Mouse (Mus musculus): ENCODE results near the gene Angel1. TPM values are rescaled to one million over a fixed set of nuclear protein-coding genes. Genes with fewer than 3 reads are reported as not detected.

Gene Angel1
- polyA plus RNA-seq, 2 experiments: 10.8 to 14.2 TPM

DNA sequence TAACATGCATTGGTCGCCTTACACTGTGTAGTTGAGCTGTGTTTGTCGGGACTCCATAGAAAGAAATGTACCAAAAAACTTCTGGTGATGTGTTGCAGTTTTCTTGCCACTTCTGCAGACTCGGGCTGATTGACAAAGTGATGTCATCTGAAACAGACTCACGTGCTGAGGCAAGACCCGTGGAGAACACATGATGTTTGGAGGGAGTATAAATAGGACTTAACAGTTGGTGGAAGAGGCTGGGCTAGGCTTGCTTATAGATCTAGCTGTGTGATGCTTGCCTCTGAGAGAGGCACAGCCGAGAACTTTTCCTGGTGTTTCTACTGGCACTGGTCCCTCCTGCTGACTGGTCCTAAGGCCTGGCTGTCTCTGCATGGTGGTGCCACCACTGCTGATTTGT, 37.8 kb upstream of the Angel1 start:
- no peak overlapping the region for H3K4me3 ChIP-seq (replicated peaks; ENCODE audit: low read length)
- no peak overlapping the region for H3K4me2 ChIP-seq (replicated peaks; ENCODE audit: low read depth, low read length, severe bottlenecking)
- no peak overlapping the region for H3K27ac ChIP-seq (replicated peaks; ENCODE audit: low read depth, low read length)
- H3K9me3 ChIP-seq (ENCODE audit: control insufficient read depth, low read length): no peaks in the 10 kb centered on the region
- DNase-seq (ENCODE audit: low spot score) (no peak), ATAC-seq (ENCODE audit: low FRiP score, low read depth) (no peak)
- no peaks in the 10 kb centered on the region for H3K36me3 ChIP-seq (ENCODE audit: control insufficient read depth, insufficient read depth, low read length)
- no peaks in the 10 kb centered on the region for H3K27me3 ChIP-seq (ENCODE audit: control insufficient read depth, insufficient read depth, low read length)
- no peaks in the 10 kb centered on the region for H3K4me1 ChIP-seq (ENCODE audit: control insufficient read depth, insufficient read depth, low read length)
- no peak for TF ChIP-seq POLR2A (IDR thresholded peaks at IDR 0.05; ENCODE audit: borderline replicate concordance, extremely low read depth, insufficient read depth, insufficient read length)
- H3K9ac ChIP-seq (ENCODE audit: low read depth, low read length, severe bottlenecking): no peak overlapping the region
- WGBS: 73% methylated on average over 6 of the region's 6 CpGs

DNA sequence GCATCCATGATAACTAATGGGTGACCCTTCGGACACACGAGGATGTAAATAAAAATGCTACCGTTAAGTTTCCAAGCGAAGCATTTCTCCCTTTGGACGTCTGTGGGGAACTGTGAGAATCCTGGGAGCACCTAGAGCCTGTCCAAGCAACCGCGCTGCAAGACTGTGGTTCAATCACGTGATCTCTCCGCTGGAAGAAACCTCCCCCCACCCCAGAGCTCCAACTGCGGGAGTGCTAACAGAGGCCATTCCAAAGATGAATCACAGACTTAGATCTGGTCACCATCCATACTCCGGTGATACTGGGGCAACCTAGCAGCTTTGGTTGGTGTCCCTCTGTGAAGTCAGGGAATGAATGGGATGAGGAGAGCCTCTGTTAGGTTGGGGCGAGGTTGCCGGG, 34.8 kb upstream of the Angel1 start:
- no peak for TF ChIP-seq POLR2A (IDR thresholded peaks at IDR 0.05; ENCODE audit: borderline replicate concordance, extremely low read depth, insufficient read depth, insufficient read length)
- Histone ChIP-seq H3K9ac (ENCODE audit: low read depth, low read length, severe bottlenecking) (no peak overlapping the region), H3K9me3 (ENCODE audit: control insufficient read depth, low read length) (no peaks in the 10 kb centered on the region), H3K4me1 (ENCODE audit: control insufficient read depth, insufficient read depth, low read length) (no peaks in the 10 kb centered on the region), H3K4me2 (replicated peaks; ENCODE audit: low read depth, low read length, severe bottlenecking) (no peak overlapping the region), H3K4me3 (replicated peaks; ENCODE audit: low read length) (no peak overlapping the region), H3K36me3 (ENCODE audit: control insufficient read depth, insufficient read depth, low read length) (no peaks in the 10 kb centered on the region), H3K27ac (replicated peaks; ENCODE audit: low read depth, low read length) (no peak overlapping the region), H3K27me3 (ENCODE audit: control insufficient read depth, insufficient read depth, low read length) (no peaks in the 10 kb centered on the region)
- WGBS: 76% methylated on average over 13 of the region's 13 CpGs
- DNase-seq (ENCODE audit: low spot score) (no peak), ATAC-seq (ENCODE audit: low FRiP score, low read depth) (no peak)

DNA sequence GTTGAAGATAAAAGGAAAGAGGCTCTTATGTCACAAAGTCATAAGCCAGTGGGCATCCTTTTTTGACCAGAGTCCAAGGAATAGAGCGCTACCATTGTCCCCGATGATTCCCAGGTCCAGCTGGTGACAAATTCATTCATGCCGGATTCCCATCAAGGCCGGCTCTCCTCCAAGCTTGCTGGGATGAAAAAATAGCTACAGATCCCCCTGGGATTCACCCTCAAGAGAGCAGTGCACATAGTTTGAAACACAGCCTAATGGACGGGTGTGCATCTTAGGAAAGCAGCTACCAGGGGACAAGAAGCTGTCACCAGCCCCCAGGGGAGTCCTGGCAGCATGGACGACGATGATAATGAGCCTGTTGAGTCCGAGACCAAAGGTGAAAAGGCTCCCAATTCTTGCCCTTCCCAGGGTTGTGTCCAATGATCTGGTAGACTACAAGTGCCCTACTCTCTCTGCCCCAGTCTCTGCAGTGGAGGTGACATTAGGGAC, 8.1 kb upstream of the Angel1 start, which contains the start of gene Lrrc74a:
Lrrc74a (plus strand) TSS at position 51 of the 492 bp plus-strand sequence.
- WGBS: 87% methylated on average over 8 of the region's 8 CpGs
- no peaks in the 10 kb centered on the region for H3K36me3 ChIP-seq (ENCODE audit: control insufficient read depth, insufficient read depth, low read length)

DNA sequence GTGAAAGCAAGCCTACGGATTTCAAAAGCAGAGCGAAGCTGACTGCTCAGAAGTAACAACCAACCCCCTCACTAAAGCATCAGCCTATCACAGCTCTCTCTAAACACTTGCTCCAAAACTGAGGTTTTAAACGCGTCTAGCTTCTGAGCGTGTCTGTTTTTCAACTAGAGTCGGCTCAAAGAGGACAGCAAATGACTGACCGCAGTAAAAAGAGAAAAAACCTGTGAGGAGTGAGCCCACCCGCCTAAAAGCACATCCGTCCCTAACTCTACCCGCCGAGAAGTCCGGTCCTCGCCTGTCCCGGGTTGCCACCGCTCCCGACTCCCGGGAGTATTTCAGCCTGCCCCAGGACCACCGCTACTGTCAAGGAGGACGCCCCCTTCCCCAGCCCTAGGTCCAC, 554 bp downstream of the Angel1 start:
- peak overlapping the region; percentile 70 for H3K9ac ChIP-seq (ENCODE audit: low read depth, low read length, severe bottlenecking)
- ATAC-seq (ENCODE audit: low FRiP score, low read depth): peak; percentile 33; the same call in 1 of the 2 replicates
- H3K36me3 ChIP-seq (ENCODE audit: control insufficient read depth, insufficient read depth, low read length): peaks cover 5% of the 10 kb centered on the region; the same call in 1 of the 2 replicates
- peak overlapping the region; percentile 26; the same call in 1 of the 2 replicates for H3K27ac ChIP-seq (replicated peaks; ENCODE audit: low read depth, low read length)
- H3K27me3 ChIP-seq (ENCODE audit: control insufficient read depth, insufficient read depth, low read length): no peaks in the 10 kb centered on the region
- peak overlapping the region; percentile 95 for H3K4me2 ChIP-seq (replicated peaks; ENCODE audit: low read depth, low read length, severe bottlenecking)
- H3K9me3 ChIP-seq (ENCODE audit: control insufficient read depth, low read length): no peaks in the 10 kb centered on the region
- peak overlapping the region; percentile 76 for H3K4me3 ChIP-seq (replicated peaks; ENCODE audit: low read length)
- TF ChIP-seq POLR2A (IDR thresholded peaks at IDR 0.05; ENCODE audit: borderline replicate concordance, extremely low read depth, insufficient read depth, insufficient read length): no peak
- peak; percentile 44 for DNase-seq (ENCODE audit: low spot score)
- H3K4me1 ChIP-seq (ENCODE audit: control insufficient read depth, insufficient read depth, low read length): no peaks in the 10 kb centered on the region; the same call in 1 of the 2 replicates
- 0% methylated on average over 19 of the region's 19 CpGs for WGBS

More for the DNA sequence above, 8.1 kb upstream of the Angel1 start, which contains the start of gene Lrrc74a:
- Histone ChIP-seq H3K27ac (replicated peaks; ENCODE audit: low read depth, low read length) (no peak within 1 kb of the TSS), H3K9me3 (ENCODE audit: control insufficient read depth, low read length) (no peaks in the 10 kb centered on the region), H3K4me1 (ENCODE audit: control insufficient read depth, insufficient read depth, low read length) (no peaks in the 10 kb centered on the region), H3K27me3 (ENCODE audit: control insufficient read depth, insufficient read depth, low read length) (no peaks in the 10 kb centered on the region), H3K4me3 (replicated peaks; ENCODE audit: low read length) (no peak within 1 kb of the TSS), H3K9ac (ENCODE audit: low read depth, low read length, severe bottlenecking) (no peak within 1 kb of the TSS), H3K4me2 (replicated peaks; ENCODE audit: low read depth, low read length, severe bottlenecking) (no peak within 1 kb of the TSS)
- DNase-seq (ENCODE audit: low spot score): no peak
- ATAC-seq (ENCODE audit: low FRiP score, low read depth): no peak
- no peak for TF ChIP-seq POLR2A (IDR thresholded peaks at IDR 0.05; ENCODE audit: borderline replicate concordance, extremely low read depth, insufficient read depth, insufficient read length)

DNA sequence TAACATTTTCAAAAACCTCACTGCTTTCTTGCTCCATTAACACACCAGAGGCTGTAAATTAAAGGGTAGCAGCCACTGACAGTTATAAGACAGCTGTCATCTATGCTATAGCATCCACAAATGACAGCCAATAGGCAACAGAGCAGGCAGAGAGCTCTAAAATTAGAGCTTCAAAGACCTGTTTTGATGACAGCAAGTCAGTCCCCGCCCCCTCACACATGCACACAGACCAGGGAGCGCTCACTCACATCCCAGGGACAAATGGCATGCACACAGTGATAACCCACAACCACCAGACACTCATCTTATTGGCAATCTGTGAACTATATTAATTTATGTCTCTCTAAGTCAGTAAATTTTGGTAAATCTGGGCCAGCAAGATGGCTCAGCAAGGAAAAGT, 2.0 kb downstream of the Angel1 start:
- no peaks in the 10 kb centered on the region for H3K9me3 ChIP-seq (ENCODE audit: control insufficient read depth, low read length)
- 61% methylated on average over 2 of the region's 2 CpGs for WGBS
- peaks cover 6% of the 10 kb centered on the region; the same call in 1 of the 2 replicates for H3K4me1 ChIP-seq (ENCODE audit: control insufficient read depth, insufficient read depth, low read length)
- no peak overlapping the region for H3K4me3 ChIP-seq (replicated peaks; ENCODE audit: low read length)
- no peaks in the 10 kb centered on the region for H3K27me3 ChIP-seq (ENCODE audit: control insufficient read depth, insufficient read depth, low read length)
- no peak for TF ChIP-seq POLR2A (IDR thresholded peaks at IDR 0.05; ENCODE audit: borderline replicate concordance, extremely low read depth, insufficient read depth, insufficient read length)
- no peak overlapping the region for H3K27ac ChIP-seq (replicated peaks; ENCODE audit: low read depth, low read length)
- DNase-seq (ENCODE audit: low spot score) (no peak), ATAC-seq (ENCODE audit: low FRiP score, low read depth) (no peak)
- no peak overlapping the region for H3K9ac ChIP-seq (ENCODE audit: low read depth, low read length, severe bottlenecking)
- H3K36me3 ChIP-seq (ENCODE audit: control insufficient read depth, insufficient read depth, low read length): peaks cover 5% of the 10 kb centered on the region; the same call in 1 of the 2 replicates
- H3K4me2 ChIP-seq (replicated peaks; ENCODE audit: low read depth, low read length, severe bottlenecking): no peak overlapping the region
